Mouse (Mus musculus) thymus, postnatal 4 days (tissue): ENCODE results near the gene Lhfpl3.
A peak's percentile ranks its signal among the peaks of the same experiment; 100 is the strongest.
"Not testable (repeated sequence)": the region's sequence is repeated elsewhere in the genome, so short reads cannot be mapped to it uniquely, and the experiment has no call there.

Source experiments
- DNase-seq: peaks from one replicate; pipeline ENCODE4 v3.0.0; 2021

Lhfpl3 gene

DNA sequence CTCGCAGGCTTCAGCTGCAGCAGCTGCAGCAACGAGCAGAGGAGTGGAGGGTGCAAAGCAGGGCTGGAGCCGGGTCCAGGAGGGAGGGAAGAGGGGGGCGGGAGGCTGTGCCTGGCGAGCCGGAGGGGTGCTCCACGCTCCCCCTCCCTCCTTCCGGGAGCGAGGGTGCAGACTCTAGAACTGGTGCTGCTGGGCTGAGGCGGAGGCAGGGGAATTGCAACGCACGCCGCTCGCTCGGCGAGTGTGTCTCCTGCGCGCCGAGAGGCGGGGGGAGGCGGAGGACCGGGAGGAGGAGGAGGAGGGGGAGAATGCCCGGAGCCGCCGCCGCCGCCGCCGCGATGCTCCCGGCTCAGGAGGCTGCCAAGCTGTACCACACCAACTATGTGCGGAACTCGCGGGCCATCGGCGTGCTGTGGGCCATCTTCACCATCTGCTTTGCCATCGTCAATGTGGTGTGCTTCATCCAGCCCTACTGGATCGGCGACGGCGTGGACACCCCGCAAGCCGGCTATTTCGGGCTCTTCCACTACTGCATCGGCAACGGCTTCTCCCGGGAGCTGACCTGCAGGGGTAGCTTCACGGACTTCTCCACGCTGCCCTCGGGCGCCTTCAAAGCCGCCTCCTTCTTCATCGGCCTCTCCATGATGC is at the start of gene Lhfpl3:
Gene Lhfpl3 (plus strand): TSS at position 175 of the 648 bp plus-strand sequence.
- peak; percentile 30 for DNase-seq

DNA sequence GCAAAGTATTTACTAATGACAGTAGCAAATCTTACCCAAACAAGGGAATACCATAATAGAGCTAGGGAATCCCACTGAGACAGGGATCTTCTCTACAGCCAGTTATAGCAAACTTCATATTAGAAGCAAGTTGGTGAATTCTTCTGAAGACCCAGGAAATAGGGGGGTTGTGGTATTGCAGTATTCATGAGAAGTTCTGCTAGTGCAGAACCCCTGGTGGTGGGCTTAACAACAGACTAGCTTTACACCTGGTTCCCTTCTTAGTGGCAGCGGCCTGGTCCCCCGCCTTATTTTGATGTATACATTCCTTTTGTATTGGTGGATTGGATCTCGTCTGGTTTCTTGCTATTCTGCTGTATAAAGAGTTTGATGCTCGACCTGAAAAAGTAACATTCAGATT is 39.6 kb upstream of the Lhfpl3 start:
- DNase-seq = not testable (repeated sequence)

- no peak for DNase-seq
These were observed 352 bp upstream of the Lhfpl3 start for GRCm38 (mm10) chr5:22745529-22745884.

GRCm38 (mm10) chr5:22746533-22747021 is 718 bp downstream of the Lhfpl3 start:
- DNase-seq = peak; percentile 5

- DNase-seq = peak; percentile 8
These were observed 1.4 kb downstream of the Lhfpl3 start for GRCm38 (mm10) chr5:22747305-22747704.

- DNase-seq = no peak
These were observed 11.4 kb downstream of the Lhfpl3 start for GRCm38 (mm10) chr5:22757261-22757660.

- DNase-seq = no peak
These were observed 24.9 kb downstream of the Lhfpl3 start for GRCm38 (mm10) chr5:22770726-22771125.

- no peak for DNase-seq
These were observed 49.5 kb downstream of the Lhfpl3 start for GRCm38 (mm10) chr5:22795361-22795760.

GRCm38 (mm10) chr5:22813426-22813825 is 67.6 kb downstream of the Lhfpl3 start:
- no peak for DNase-seq

DNA sequence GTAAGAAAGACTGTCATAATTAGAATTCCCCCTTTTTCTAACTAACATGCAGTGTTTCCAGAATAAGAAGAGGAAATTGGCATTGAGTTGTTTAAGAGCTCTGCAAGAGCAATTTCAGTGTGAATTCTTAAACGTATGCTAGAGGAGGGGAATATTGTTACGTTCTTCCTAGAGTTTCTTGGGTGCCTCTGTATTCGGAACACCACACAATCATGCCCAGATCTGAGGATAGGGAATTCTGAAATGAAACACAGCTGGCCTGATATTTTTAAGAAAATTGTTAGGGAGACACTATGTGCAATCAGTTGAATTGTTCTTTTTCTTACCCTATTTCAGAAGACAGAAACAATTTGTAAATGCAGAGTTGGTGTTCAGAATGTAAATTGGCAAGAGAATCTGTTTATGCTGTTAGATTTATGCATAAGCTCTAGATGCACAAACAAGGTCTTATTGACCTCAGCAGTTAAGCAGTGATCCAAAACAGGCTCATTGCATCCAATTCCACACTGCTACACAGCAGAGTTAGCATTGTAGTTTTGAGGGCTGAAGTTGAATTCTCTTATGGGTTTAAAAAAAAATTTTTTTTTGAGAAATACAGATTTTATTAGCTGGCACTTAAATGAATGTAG is 84.1 kb downstream of the Lhfpl3 start:
- no peak for DNase-seq

- no peak for DNase-seq
These were observed 105.7 kb downstream of the Lhfpl3 start for GRCm38 (mm10) chr5:22851572-22851971.

- DNase-seq = no peak
These were observed 107.6 kb downstream of the Lhfpl3 start for GRCm38 (mm10) chr5:22853503-22853902.

GRCm38 (mm10) chr5:22856480-22856879 is 110.6 kb downstream of the Lhfpl3 start:
- no peak for DNase-seq

- peak; percentile 6 for DNase-seq
These were observed 115.5 kb downstream of the Lhfpl3 start for GRCm38 (mm10) chr5:22861399-22861798.

- DNase-seq = no peak
These were observed 123.2 kb downstream of the Lhfpl3 start for GRCm38 (mm10) chr5:22869031-22869430.

GRCm38 (mm10) chr5:22872417-22872816 is 126.6 kb downstream of the Lhfpl3 start:
- no peak for DNase-seq

DNA sequence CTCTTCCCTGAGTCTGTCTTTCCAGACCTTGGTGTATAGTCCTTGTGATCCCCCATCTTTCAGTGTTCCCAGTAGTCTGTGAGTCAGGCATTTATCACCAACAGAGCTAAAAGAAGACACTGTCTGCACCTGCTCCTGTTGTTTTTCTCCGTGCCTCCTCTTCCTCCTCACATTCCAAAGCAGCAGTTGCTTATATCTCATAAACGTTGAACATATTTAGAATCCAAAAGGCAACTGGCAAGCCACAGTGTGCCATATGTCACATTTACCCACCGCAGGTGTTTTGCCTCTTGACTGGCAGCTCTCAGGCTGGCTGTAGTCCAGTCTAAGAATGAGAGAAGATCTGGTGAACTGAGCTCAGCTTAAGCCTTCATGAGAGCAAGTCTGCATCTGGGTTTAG is 142.5 kb downstream of the Lhfpl3 start:
- no peak for DNase-seq

GRCm38 (mm10) chr5:22889481-22889880 is 143.6 kb downstream of the Lhfpl3 start:
- no peak for DNase-seq

- no peak for DNase-seq
These were observed 151.4 kb downstream of the Lhfpl3 start for GRCm38 (mm10) chr5:22897228-22897627.

- no peak for DNase-seq
These were observed 151.9 kb downstream of the Lhfpl3 start for GRCm38 (mm10) chr5:22897656-22898289.

DNA sequence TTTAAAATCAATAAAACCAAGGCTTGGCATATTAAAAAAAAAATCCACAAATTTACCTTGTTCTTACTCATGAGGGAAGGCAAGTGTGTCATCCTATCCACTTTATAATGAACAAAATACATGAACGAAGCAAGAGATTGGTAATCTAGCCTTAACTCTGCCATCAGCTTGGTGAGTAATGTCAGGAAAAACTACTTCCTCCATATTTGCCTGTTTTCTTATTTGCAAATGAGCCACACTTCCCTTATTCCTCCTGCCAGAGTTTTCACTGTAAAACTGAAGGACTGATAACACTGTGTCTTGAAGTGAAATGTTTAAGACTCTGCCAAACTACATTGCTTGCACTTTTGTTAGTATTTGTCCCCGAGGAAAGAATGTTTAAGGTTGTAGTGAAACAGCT is 152.7 kb downstream of the Lhfpl3 start:
- no peak for DNase-seq

GRCm38 (mm10) chr5:22899913-22900312 is 154.1 kb downstream of the Lhfpl3 start:
- DNase-seq = no peak

GRCm38 (mm10) chr5:22917197-22917596 is 171.3 kb downstream of the Lhfpl3 start:
- DNase-seq = no peak

GRCm38 (mm10) chr5:22926171-22926570 is 180.3 kb downstream of the Lhfpl3 start:
- no peak for DNase-seq
